7 mouse cellular contexts compared by ENCODE assay signal in the genomic region with DNA sequence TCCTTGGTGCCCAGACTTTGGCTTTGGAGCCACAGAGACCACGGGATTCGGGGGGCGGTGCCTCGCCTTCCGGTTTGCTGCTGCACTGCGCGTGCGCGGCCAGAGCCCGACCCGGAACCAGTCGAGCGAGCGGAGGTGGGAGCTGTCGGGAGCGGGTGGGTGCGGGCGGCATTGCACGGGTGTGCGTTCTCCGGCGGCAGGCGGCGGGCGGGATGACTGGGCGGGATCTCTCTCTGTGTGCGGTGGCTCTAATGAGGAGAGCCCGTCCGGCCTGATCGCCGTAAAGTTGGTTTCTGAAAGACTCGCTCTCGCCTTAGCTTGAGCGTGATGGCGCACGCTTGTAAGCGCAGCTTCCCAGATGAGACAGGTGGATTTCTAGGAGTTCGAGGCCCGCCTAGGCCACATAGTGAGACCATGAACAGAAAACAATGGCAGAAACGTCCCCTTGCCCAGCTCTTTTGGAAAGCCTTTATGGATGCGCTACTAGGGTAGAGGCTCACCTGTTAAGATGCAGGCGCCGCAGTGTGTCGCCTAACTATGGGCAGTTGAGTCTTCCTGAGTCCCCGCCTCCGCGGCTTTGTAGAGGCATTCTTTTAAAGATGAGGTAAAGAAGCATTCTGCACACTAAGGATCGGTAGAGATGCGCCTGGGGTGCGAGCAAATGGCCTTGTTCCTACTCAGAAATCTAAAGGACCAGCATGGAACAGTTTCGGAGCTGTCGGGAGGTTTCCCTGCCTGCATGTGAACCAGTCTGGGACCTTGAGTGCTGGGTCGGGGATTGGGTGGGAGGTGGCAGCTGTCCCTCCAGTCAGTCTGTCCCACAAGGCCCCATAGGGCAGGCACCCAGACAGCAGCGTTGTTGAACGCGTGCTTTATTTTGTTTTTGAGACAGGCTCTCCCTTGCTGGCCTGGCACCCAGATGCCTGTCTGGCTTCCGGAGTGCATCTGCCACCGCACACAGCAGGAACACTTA. TPM values are rescaled to one million over a fixed set of nuclear protein-coding genes. Genes with fewer than 3 reads are reported as not detected.
DNase-seq lines count a peak whose midpoint lies in the region; ATAC-seq lines count a peak whose summit lies in the region.

A gene (plus strand): TSS at position 108 of the 973 bp plus-strand sequence.

- peak within 1 kb of the TSS; percentile 74 for H3K4me3 ChIP-seq in intestine, embryonic 15.5 days (replicated peaks)
- H3K4me3 ChIP-seq in midbrain, embryonic 10.5 days, result peak within 1 kb of the TSS; percentile 77

- 5% methylated on average over 58 of the region's 58 CpGs for WGBS in intestine, embryonic 15.5 days
- 7% methylated on average over 58 of the region's 58 CpGs for WGBS in midbrain, embryonic 10.5 days

- peak within 1 kb of the TSS; percentile 79 for H3K27ac ChIP-seq in intestine, embryonic 15.5 days
- H3K27ac ChIP-seq in midbrain, embryonic 10.5 days (replicated peaks), result peak within 1 kb of the TSS; percentile 90

- peak within 1 kb of the TSS; percentile 62 for H3K9ac ChIP-seq in intestine, embryonic 15.5 days

- H3K4me1 ChIP-seq in intestine, embryonic 15.5 days (replicated peaks), result peaks cover 9% of the 10 kb centered on the region
- peaks cover 18% of the 10 kb centered on the region for H3K4me1 ChIP-seq in midbrain, embryonic 10.5 days

- no peaks in the 10 kb centered on the region for H3K27me3 ChIP-seq in intestine, embryonic 15.5 days (replicated peaks)
- H3K27me3 ChIP-seq in midbrain, embryonic 10.5 days (ENCODE audit: low read depth, poor library complexity, severe bottlenecking), result no peaks in the 10 kb centered on the region

- peak; percentile 98 for ATAC-seq in intestine, embryonic 15.5 days

- peak within 1 kb of the TSS; percentile 80 for H3K4me2 ChIP-seq in intestine, embryonic 15.5 days (replicated peaks)

- peaks cover 3% of the 10 kb centered on the region; the same call in 1 of the 2 replicates for H3K36me3 ChIP-seq in intestine, embryonic 15.5 days
- H3K36me3 ChIP-seq in midbrain, embryonic 10.5 days, result peaks cover 36% of the 10 kb centered on the region

- intact Hi-C loops in gastrocnemius, postnatal 36 days (cut with DNase I), result loop anchor here (5.0 kb wide), 1 partner anchor 42 kb away; no protein-coding TSS in a partner anchor
- intact Hi-C loops in left cerebral cortex, postnatal 25 days (cut with DNase I), result loop anchor here (2.0 to 10.0 kb wide), 2 partner anchors 48 to 184 kb away; a partner anchor contains a TSS

- DNase-seq in adrenal gland, adult 18-20 months (ENCODE audit: low spot score in 2 of 2), result peak; percentile 95 to 96
- DNase-seq in embryo, embryonic 11 days, result peak; percentile 94
- peak; percentile 94 to 95 for DNase-seq in gastrocnemius, postnatal 36 days
- DNase-seq in left cerebral cortex, postnatal 25 days (ENCODE audit: low spot score in 2 of 2), result peak; percentile 96 to 97
- peak; percentile 95 for DNase-seq in midbrain, embryonic 10.5 days (ENCODE audit: low spot score)
- DNase-seq in right cerebral cortex, postnatal 4 days, result peak; percentile 96

- no peaks in the 10 kb centered on the region for H3K9me3 ChIP-seq in intestine, embryonic 15.5 days
- peaks cover 1% of the 10 kb centered on the region; the same call in 1 of the 2 replicates for H3K9me3 ChIP-seq in midbrain, embryonic 10.5 days (replicated peaks)

RNA-seq across cellular contexts. Expression of the gene that starts here (rescaled TPM):
- 10 to 100 TPM; 14.6 to 15.3 TPM for total RNA-seq in adrenal gland, adult 18-20 months (2021)
- total RNA-seq in gastrocnemius, postnatal 36 days (2021), result 10 to 100 TPM; 12.3 to 16.9 TPM
- polyA plus RNA-seq in intestine, embryonic 15.5 days (2015; fragmentation: Nextera tagmentation; extraction: Ambion mirVana), result 24.9 and 28.2 TPM in 2 replicates
- total RNA-seq in left cerebral cortex, postnatal 25 days (2021), result 10 to 100 TPM; 14.9 to 19.2 TPM
- 33.2 and 37.9 TPM in 2 replicates for polyA plus RNA-seq in midbrain, embryonic 10.5 days (2016; fragmentation: Nextera tagmentation; extraction: Ambion mirVana)

Comparison
In these comparisons a context has a peak if more than half of its experiments do, and no peak if none do; other contexts are left out.
1. Peak in every context shown above with its lines: DNase-seq, ATAC-seq, H3K4me3 ChIP-seq and H3K27ac ChIP-seq.